Mouse (Mus musculus): ENCODE data around the gene Gm9999. TPM values are rescaled to one million over a fixed set of nuclear protein-coding genes. Genes with fewer than 3 reads are reported as not detected.
"Not testable (repeated sequence)": the region's sequence is repeated elsewhere in the genome, so short reads cannot be mapped to it uniquely, and the experiment has no call there.

The Gm9999 gene
- polyA plus RNA-seq, 2 experiments = not detected

DNA sequence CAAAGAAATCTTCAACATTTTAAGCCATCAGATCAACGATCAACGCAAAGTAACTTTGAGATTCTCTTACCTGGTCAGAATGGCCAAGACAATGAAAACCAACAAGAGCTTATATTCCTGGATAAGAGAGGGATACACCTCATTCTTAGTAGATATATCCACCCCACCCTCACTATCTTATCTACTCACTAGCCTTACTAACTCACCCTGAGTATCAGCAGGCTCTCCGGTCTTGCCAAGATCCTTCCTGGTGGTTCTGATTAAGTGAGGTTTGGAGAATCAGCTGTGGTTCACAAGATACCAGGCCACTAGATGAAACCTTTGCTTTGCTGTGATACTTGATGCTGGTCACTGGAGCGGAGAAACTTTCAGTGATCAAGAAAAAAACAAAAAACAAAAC is 8.7 kb upstream of the Gm9999 start:
- Histone ChIP-seq H3K9ac (replicated peaks) (no peak overlapping the region), H3K36me3 (replicated peaks; ENCODE audit: control insufficient read depth, insufficient read depth, low read depth) (no peaks in the 10 kb centered on the region), H3K4me1 (replicated peaks; ENCODE audit: control insufficient read depth in 2 of 2, insufficient read depth in 2 of 2, low read length in 1 of 2) (peaks cover 2 to 11% of the 10 kb centered on the region in 2 experiments; a peak in 3 of 4 replicates), H3K27me3 (ENCODE audit: control insufficient read depth, insufficient read depth, low read length) (no peaks in the 10 kb centered on the region; the same call in 1 of the 2 replicates), H3K27ac (no peak overlapping the region), H3K4me2 (ENCODE audit: low read depth) (no peak overlapping the region), H3K4me3 (ENCODE audit: insufficient read depth in 1 of 2, low read depth in 2 of 2, low read length in 2 of 2) (no peak overlapping the region), H3K9me3 (ENCODE audit: control insufficient read depth, low read length) (no peaks in the 10 kb centered on the region)
- TF ChIP-seq CTCF (IDR thresholded peaks at IDR 0.05; ENCODE audit: low read depth) (no peak), EP300 (IDR thresholded peaks at IDR 0.05; ENCODE audit: low read depth) (peak; percentile 41)
- DNase-seq (ENCODE audit: low read depth in 3 of 3, low spot score in 3 of 3) = no peak
- ATAC-seq (ENCODE audit: insufficient read depth) = no peak
- WGBS (ENCODE audit: insufficient replicate concordance) = 58% methylated on average over 4 of the region's 4 CpGs

DNA sequence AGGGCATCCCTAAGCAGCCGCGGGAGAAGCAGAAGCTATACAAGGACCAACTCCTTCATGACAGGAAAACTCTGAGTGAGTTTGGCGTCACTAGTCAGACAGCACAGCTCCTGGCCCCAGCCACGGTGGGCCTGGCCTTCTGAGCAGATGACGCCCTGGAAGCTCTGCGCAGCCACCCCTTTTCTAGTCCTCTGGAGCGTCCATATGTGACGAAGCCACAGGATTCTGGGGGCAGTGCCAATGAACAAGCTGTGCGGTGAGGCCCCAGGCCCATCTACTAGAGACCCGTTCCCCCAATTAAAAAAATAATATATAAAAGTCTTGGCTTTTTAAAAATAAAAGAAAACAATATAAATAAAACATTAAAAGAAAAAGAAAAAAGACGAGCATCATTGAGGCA is 7.9 kb upstream of the Gm9999 start:
- Histone ChIP-seq H3K4me2 (ENCODE audit: low read depth) (no peak overlapping the region), H3K9me3 (ENCODE audit: control insufficient read depth, low read length) (no peaks in the 10 kb centered on the region), H3K4me3 (ENCODE audit: insufficient read depth in 1 of 2, low read depth in 2 of 2, low read length in 2 of 2) (no peak overlapping the region), H3K9ac (replicated peaks) (no peak overlapping the region), H3K36me3 (replicated peaks; ENCODE audit: control insufficient read depth, insufficient read depth, low read depth) (no peaks in the 10 kb centered on the region), H3K27ac (no peak overlapping the region), H3K4me1 (replicated peaks; ENCODE audit: control insufficient read depth in 2 of 2, insufficient read depth in 2 of 2, low read length in 1 of 2) (peaks cover 2 to 11% of the 10 kb centered on the region in 2 experiments; a peak in 3 of 4 replicates), H3K27me3 (ENCODE audit: control insufficient read depth, insufficient read depth, low read length) (no peaks in the 10 kb centered on the region)
- DNase-seq (ENCODE audit: low read depth in 3 of 3, low spot score in 3 of 3) (no peak), ATAC-seq (ENCODE audit: insufficient read depth) (no peak)
- WGBS (ENCODE audit: insufficient replicate concordance) = 76% methylated on average over 11 of the region's 11 CpGs
- TF ChIP-seq CTCF (IDR thresholded peaks at IDR 0.05; ENCODE audit: low read depth) (no peak), EP300 (IDR thresholded peaks at IDR 0.05; ENCODE audit: low read depth) (no peak)

DNA sequence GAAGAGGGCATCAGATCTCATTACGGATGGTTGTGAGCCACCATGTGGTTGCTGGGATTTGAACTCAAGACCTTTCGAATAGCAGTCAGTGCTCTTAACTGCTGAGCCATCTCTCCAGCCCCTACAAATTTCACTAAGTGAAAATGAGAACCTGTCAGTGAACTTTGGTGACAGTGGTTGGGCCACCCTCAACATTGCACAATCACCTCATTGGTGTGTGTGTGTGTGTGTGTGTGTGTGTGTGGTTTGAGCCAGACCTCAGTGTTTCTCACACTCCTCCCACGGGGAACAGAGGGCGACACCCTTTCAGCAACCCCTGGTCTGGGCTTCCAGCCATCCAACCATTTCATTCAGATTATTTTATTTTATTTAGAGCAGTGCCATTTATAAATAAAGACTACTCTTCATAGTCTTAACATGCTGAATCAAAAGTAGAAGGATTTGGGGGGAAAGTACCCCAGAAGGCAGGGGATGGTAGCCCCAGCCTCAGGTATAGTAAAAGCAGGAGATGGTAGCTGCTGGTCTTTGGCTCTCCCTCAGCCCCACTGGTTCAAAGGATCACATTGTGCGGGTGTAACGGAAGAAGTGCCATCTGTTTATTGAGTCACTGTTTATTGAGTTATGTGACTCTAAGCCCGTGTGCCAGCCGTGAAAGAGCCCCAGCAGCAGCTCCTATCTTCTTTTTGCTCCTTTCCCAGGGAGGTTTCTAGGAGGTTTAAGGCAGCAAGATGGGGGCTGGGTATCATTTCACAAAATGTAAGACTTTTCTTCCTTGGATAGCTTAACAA is 2.5 kb downstream of the Gm9999 start:
- H3K27me3 ChIP-seq (ENCODE audit: control insufficient read depth, insufficient read depth, low read length) = no peaks in the 10 kb centered on the region
- no peak overlapping the region for H3K4me3 ChIP-seq (ENCODE audit: insufficient read depth in 1 of 2, low read depth in 2 of 2, low read length in 2 of 2)
- TF ChIP-seq EP300 (IDR thresholded peaks at IDR 0.05; ENCODE audit: low read depth) (no peak), CTCF (IDR thresholded peaks at IDR 0.05; ENCODE audit: low read depth) (no peak)
- H3K9me3 ChIP-seq (ENCODE audit: control insufficient read depth, low read length) = no peaks in the 10 kb centered on the region
- H3K36me3 ChIP-seq (replicated peaks; ENCODE audit: control insufficient read depth, insufficient read depth, low read depth) = peaks cover 2% of the 10 kb centered on the region; the same call in 1 of the 2 replicates
- ATAC-seq (ENCODE audit: insufficient read depth) (0 out of 2 replicates have a peak, but pooled peaks have one; percentile 38), DNase-seq (ENCODE audit: low read depth in 3 of 3, low spot score in 3 of 3) (no peak)
- whole genome bisulfite sequencing (ENCODE audit: insufficient replicate concordance) = 46% methylated on average over 8 of the region's 8 CpGs
- peaks cover 5 to 9% of the 10 kb centered on the region in 2 experiments for H3K4me1 ChIP-seq (replicated peaks; ENCODE audit: control insufficient read depth in 2 of 2, insufficient read depth in 2 of 2, low read length in 1 of 2)
- H3K4me2 ChIP-seq (ENCODE audit: low read depth) = no peak overlapping the region
- no peak overlapping the region for H3K27ac ChIP-seq
- H3K9ac ChIP-seq (replicated peaks) = no peak overlapping the region

DNA sequence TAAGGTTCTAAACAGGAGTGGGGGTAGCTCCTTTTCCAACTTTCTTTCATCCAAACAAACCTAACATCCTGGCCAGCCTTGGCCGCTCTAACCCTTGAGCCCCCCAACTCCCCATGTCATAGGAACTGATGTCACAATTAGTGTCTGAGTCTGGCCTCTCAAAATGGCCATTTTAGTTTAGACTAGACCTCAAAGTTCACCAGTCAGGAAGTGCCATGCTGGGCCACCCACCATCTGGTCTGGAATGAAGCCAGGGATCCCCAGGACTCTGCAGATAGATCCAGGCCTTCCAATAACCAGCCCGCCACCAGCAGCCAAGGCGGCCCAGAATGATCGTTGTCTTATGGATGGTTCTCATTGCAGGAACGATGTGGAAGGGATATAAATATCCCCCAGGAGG is 3.3 kb downstream of the Gm9999 start:
- no peak overlapping the region for H3K4me2 ChIP-seq (ENCODE audit: low read depth)
- peaks cover 2% of the 10 kb centered on the region; the same call in 1 of the 2 replicates for H3K36me3 ChIP-seq (replicated peaks; ENCODE audit: control insufficient read depth, insufficient read depth, low read depth)
- TF ChIP-seq EP300 (IDR thresholded peaks at IDR 0.05; ENCODE audit: low read depth) (no peak), CTCF (IDR thresholded peaks at IDR 0.05; ENCODE audit: low read depth) (no peak)
- no peak for DNase-seq (ENCODE audit: low read depth in 3 of 3, low spot score in 3 of 3)
- H3K27me3 ChIP-seq (ENCODE audit: control insufficient read depth, insufficient read depth, low read length) = no peaks in the 10 kb centered on the region
- H3K9me3 ChIP-seq (ENCODE audit: control insufficient read depth, low read length) = no peaks in the 10 kb centered on the region
- no peak overlapping the region for H3K27ac ChIP-seq
- H3K4me1 ChIP-seq (replicated peaks; ENCODE audit: control insufficient read depth in 2 of 2, insufficient read depth in 2 of 2, low read length in 1 of 2) = peaks cover 5 to 9% of the 10 kb centered on the region in 2 experiments
- no peak overlapping the region for H3K4me3 ChIP-seq (ENCODE audit: insufficient read depth in 1 of 2, low read depth in 2 of 2, low read length in 2 of 2)
- ATAC-seq (ENCODE audit: insufficient read depth) = no peak
- WGBS (ENCODE audit: insufficient replicate concordance) = 65% methylated on average over 5 of the region's 5 CpGs
- H3K9ac ChIP-seq (replicated peaks) = no peak overlapping the region

DNA sequence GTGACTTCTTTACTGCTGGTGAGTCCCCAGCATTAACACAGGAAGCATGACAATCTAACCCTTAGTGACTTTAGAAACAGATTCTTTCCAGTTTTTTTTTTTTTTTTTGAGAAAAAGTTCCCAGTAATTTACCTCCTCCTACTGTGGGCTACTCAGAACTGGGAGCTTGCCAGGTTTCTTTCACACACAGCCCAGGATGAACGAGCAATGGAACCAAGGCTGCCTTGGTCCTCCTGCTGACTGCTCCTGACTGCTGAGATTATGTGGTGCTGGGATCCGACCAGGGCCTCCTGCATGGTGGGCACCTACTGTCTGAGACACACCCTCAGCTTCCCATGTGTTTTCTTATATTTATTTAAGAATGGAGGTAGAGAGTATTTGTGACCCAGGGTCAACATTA is 3.7 kb downstream of the Gm9999 start:
- H3K27me3 ChIP-seq (ENCODE audit: control insufficient read depth, insufficient read depth, low read length) = no peaks in the 10 kb centered on the region
- H3K9ac ChIP-seq (replicated peaks) = no peak overlapping the region
- no peak for TF ChIP-seq CTCF (IDR thresholded peaks at IDR 0.05; ENCODE audit: low read depth)
- TF ChIP-seq EP300 (IDR thresholded peaks at IDR 0.05; ENCODE audit: low read depth) = no peak
- WGBS (ENCODE audit: insufficient replicate concordance) = 60% methylated on average over 2 of the region's 2 CpGs
- no peak for DNase-seq (ENCODE audit: low read depth in 3 of 3, low spot score in 3 of 3)
- peaks cover 5 to 9% of the 10 kb centered on the region in 2 experiments for H3K4me1 ChIP-seq (replicated peaks; ENCODE audit: control insufficient read depth in 2 of 2, insufficient read depth in 2 of 2, low read length in 1 of 2)
- no peaks in the 10 kb centered on the region for H3K9me3 ChIP-seq (ENCODE audit: control insufficient read depth, low read length)
- ATAC-seq (ENCODE audit: insufficient read depth) = no peak
- H3K4me3 ChIP-seq (ENCODE audit: insufficient read depth in 1 of 2, low read depth in 2 of 2, low read length in 2 of 2) = no peak overlapping the region
- H3K36me3 ChIP-seq (replicated peaks; ENCODE audit: control insufficient read depth, insufficient read depth, low read depth) = peaks cover 5% of the 10 kb centered on the region
- H3K4me2 ChIP-seq (ENCODE audit: low read depth) = no peak overlapping the region
- no peak overlapping the region for H3K27ac ChIP-seq

DNA sequence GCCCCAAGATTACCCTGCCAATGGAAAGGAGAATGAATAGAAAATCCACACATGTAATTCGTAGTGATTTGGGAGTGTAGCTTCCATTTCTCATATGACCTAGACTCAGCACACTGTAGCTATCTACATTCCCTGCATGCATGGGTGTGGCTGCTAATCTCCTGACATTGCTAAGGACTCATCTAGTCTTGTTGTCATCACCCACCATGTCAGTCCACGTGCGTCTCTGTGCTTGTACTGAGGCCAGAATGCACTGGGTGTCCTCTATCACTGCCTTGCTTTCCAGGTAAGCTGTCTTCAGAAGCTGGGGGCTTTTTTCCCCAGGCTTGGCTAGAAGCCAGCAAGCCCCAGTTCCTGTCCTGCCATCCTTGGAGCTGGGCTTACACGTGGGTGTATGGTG is 6.0 kb downstream of the Gm9999 start:
- peaks cover 26% of the 10 kb centered on the region for H3K36me3 ChIP-seq (replicated peaks; ENCODE audit: control insufficient read depth, insufficient read depth, low read depth)
- not testable (repeated sequence) for H3K4me2 ChIP-seq (ENCODE audit: low read depth); H3K27ac ChIP-seq; DNase-seq (ENCODE audit: low read depth in 3 of 3, low spot score in 3 of 3); H3K4me3 ChIP-seq (ENCODE audit: insufficient read depth in 1 of 2, low read depth in 2 of 2, low read length in 2 of 2); H3K27me3 ChIP-seq (ENCODE audit: control insufficient read depth, insufficient read depth, low read length); H3K4me1 ChIP-seq (replicated peaks; ENCODE audit: control insufficient read depth in 2 of 2, insufficient read depth in 2 of 2, low read length in 1 of 2); H3K9me3 ChIP-seq (ENCODE audit: control insufficient read depth, low read length); H3K9ac ChIP-seq (replicated peaks)
- WGBS (ENCODE audit: insufficient replicate concordance) = 47% methylated on average over 4 of the region's 4 CpGs
- ATAC-seq (ENCODE audit: insufficient read depth) = peak; percentile 83

Data from liver, embryonic 14.5 days (tissue).